Mouse (Mus musculus) liver, postnatal 0 days (tissue): ENCODE results near the gene Prss54. TPM values are rescaled to one million over a fixed set of nuclear protein-coding genes. Genes with fewer than 3 reads are reported as not detected.

Experiments used
- ATAC-seq: fragments of 200-750 bp; cut with Nextera tagmentation; 2 replicates; pipeline ENCODE4 v1.8.0; 2017; ENCODE audit warnings: mild to moderate bottlenecking, moderate library complexity
- DNase-seq: peaks from one replicate; pipeline ENCODE4 v3.0.0-alpha.2; 2016
- H3K27ac ChIP-seq: fragments of 300-500 bp; sonication (generic); 2 replicates; pipeline ENCODE4 v1.5.1; 2014; ENCODE audit warnings: antibody characterized with exemption, moderate library complexity, mild to moderate bottlenecking, low read depth
- H3K27me3 ChIP-seq: fragments of 300-500 bp; sonication (generic); 2 replicates; pipeline ENCODE4 v1.6.1; 2014; ENCODE audit warnings: low read length, control low read depth, mixed read lengths; ENCODE audit not compliant: insufficient read depth
- H3K36me3 ChIP-seq: fragments of 300-500 bp; sonication (generic); replicated peaks from 2 replicates; pipeline ENCODE4 v1.6.1; 2014; ENCODE audit warnings: mild to moderate bottlenecking, control low read depth, low read length, moderate library complexity, mixed read lengths; ENCODE audit not compliant: insufficient read depth
- H3K4me1 ChIP-seq: fragments of 300-500 bp; sonication (generic); 2 replicates; pipeline ENCODE4 v1.6.1; 2014; ENCODE audit warnings: antibody characterized with exemption, mild to moderate bottlenecking, control low read depth; ENCODE audit not compliant: insufficient read depth
- H3K4me2 ChIP-seq: fragments of 300-500 bp; sonication (generic); 2 replicates; pipeline ENCODE4 v1.6.1; 2014; ENCODE audit warnings: low read depth, mild to moderate bottlenecking, low read length, moderate library complexity, mixed read lengths
- H3K4me3 ChIP-seq: fragments of 300-500 bp; sonication (generic); 2 replicates; pipeline ENCODE4 v1.5.1; 2014; ENCODE audit warnings: low read depth, low read length
- H3K9ac ChIP-seq: fragments of 300-500 bp; sonication (generic); replicated peaks from 2 replicates; pipeline ENCODE4 v1.6.1; 2014; ENCODE audit warnings: mild to moderate bottlenecking, moderate library complexity
- H3K9me3 ChIP-seq: fragments of 300-500 bp; sonication (generic); 2 replicates; pipeline ENCODE4 v1.6.1; 2016; ENCODE audit warnings: mild to moderate bottlenecking, control low read depth, low read length, mixed read lengths
- CTCF ChIP-seq: sonication (generic); IDR thresholded peaks from 2 replicates; pipeline ENCODE4 v1.5.1; 2016; ENCODE audit warnings: antibody characterized with exemption, low read depth
- EP300 ChIP-seq: IDR thresholded peaks from 2 replicates; pipeline ENCODE4 v1.6.1; 2016; ENCODE audit warnings: antibody characterized with exemption, low read depth, mild to moderate bottlenecking
- WGBS: fragments of 180-500 bp; shearing (Covaris S2); extraction: QIAGEN DNeasy Blood & Tissue Kit; methylation state at CpG from one replicate; pipeline ENCODE4 v1.1.7; 2014; ENCODE audit not compliant: insufficient replicate concordance; 5-methylcytosine and 5-hydroxymethylcytosine counted together
- polyA plus RNA-seq: library from polyadenylated mRNA; unstranded; fragments of >200 nt; fragmentation: Nextera tagmentation; extraction: Ambion mirVana; gene quantifications from 2 replicates; pipeline ENCODE4 v1.2.1, GENCODE M21; 2015

Gene Prss54
- polyA plus RNA-seq, 1 experiment from 2014 or later = not detected

- no peak for DNase-seq
- no peak for ATAC-seq
- Histone ChIP-seq H3K9ac (no peak overlapping the region), H3K4me1 (no peaks in the 10 kb centered on the region), H3K27ac (no peak overlapping the region), H3K36me3 (no peaks in the 10 kb centered on the region), H3K4me3 (no peak overlapping the region), H3K9me3 (no peaks in the 10 kb centered on the region), H3K4me2 (no peak overlapping the region), H3K27me3 (no peaks in the 10 kb centered on the region)
- WGBS = 77% methylated on average over 6 of the region's 6 CpGs
- TF ChIP-seq EP300 = no peak
- no peak for TF ChIP-seq CTCF
Observed at GRCm38 (mm10) chr8:95566809-95567208, 9.3 kb downstream of the Prss54 start.

- H3K27me3 ChIP-seq = no peaks in the 10 kb centered on the region
- H3K36me3 ChIP-seq = no peaks in the 10 kb centered on the region
- H3K9me3 ChIP-seq = no peaks in the 10 kb centered on the region
- DNase-seq (no peak), ATAC-seq (no peak)
- H3K9ac ChIP-seq = no peak overlapping the region
- no peak overlapping the region for H3K4me2 ChIP-seq
- no peaks in the 10 kb centered on the region for H3K4me1 ChIP-seq
- H3K4me3 ChIP-seq = no peak overlapping the region
- WGBS = 70% methylated on average over 4 of the region's 4 CpGs
- no peak for TF ChIP-seq EP300
- TF ChIP-seq CTCF = no peak
- H3K27ac ChIP-seq = no peak overlapping the region
Observed at GRCm38 (mm10) chr8:95566217-95566616, 9.9 kb downstream of the Prss54 start.

GRCm38 (mm10) chr8:95555963-95556362 is 20.2 kb downstream of the Prss54 start:
- DNase-seq (no peak), ATAC-seq (peak; percentile 72)
- 79% methylated on average over 2 of the region's 2 CpGs for WGBS
- no peak overlapping the region for H3K4me3 ChIP-seq
- TF ChIP-seq EP300 = peak; percentile 65
- no peak for TF ChIP-seq CTCF
- no peaks in the 10 kb centered on the region for H3K36me3 ChIP-seq
- H3K4me2 ChIP-seq = no peak overlapping the region
- H3K27ac ChIP-seq = no peak overlapping the region
- no peaks in the 10 kb centered on the region for H3K4me1 ChIP-seq
- H3K9me3 ChIP-seq = no peaks in the 10 kb centered on the region
- no peaks in the 10 kb centered on the region for H3K27me3 ChIP-seq
- H3K9ac ChIP-seq = no peak overlapping the region

- H3K36me3 ChIP-seq = no peaks in the 10 kb centered on the region
- no peak overlapping the region for H3K4me2 ChIP-seq
- no peak for DNase-seq
- peak; percentile 85 for ATAC-seq
- no peaks in the 10 kb centered on the region for H3K4me1 ChIP-seq
- no peak overlapping the region for H3K4me3 ChIP-seq
- H3K9ac ChIP-seq = no peak overlapping the region
- TF ChIP-seq CTCF (no peak), EP300 (no peak)
- no peaks in the 10 kb centered on the region for H3K27me3 ChIP-seq
- WGBS = 61% methylated on average over 4 of the region's 4 CpGs
- H3K27ac ChIP-seq = no peak overlapping the region
- no peaks in the 10 kb centered on the region for H3K9me3 ChIP-seq
Observed at GRCm38 (mm10) chr8:95551577-95551976, 24.6 kb downstream of the Prss54 start.

GRCm38 (mm10) chr8:95549871-95550829 is 26.0 kb downstream of the Prss54 start:
- H3K27me3 ChIP-seq = no peaks in the 10 kb centered on the region
- 72% methylated on average over 16 of the region's 16 CpGs for WGBS
- H3K4me1 ChIP-seq = no peaks in the 10 kb centered on the region
- H3K27ac ChIP-seq = no peak overlapping the region
- no peaks in the 10 kb centered on the region for H3K9me3 ChIP-seq
- TF ChIP-seq EP300 (no peak), CTCF (no peak)
- ATAC-seq (no peak), DNase-seq (no peak)
- no peak overlapping the region for H3K9ac ChIP-seq
- no peak overlapping the region for H3K4me2 ChIP-seq
- no peak overlapping the region for H3K4me3 ChIP-seq
- no peaks in the 10 kb centered on the region for H3K36me3 ChIP-seq

GRCm38 (mm10) chr8:95547931-95548330 is 28.2 kb downstream of the Prss54 start:
- WGBS = 59% methylated on average over 8 of the region's 8 CpGs
- ATAC-seq (no peak), DNase-seq (no peak)
- H3K36me3 ChIP-seq = no peaks in the 10 kb centered on the region
- no peaks in the 10 kb centered on the region for H3K4me1 ChIP-seq
- H3K27me3 ChIP-seq = no peaks in the 10 kb centered on the region
- no peak overlapping the region for H3K4me3 ChIP-seq
- H3K27ac ChIP-seq = no peak overlapping the region
- no peaks in the 10 kb centered on the region for H3K9me3 ChIP-seq
- H3K9ac ChIP-seq = no peak overlapping the region
- no peak overlapping the region for H3K4me2 ChIP-seq
- TF ChIP-seq EP300 (no peak), CTCF (no peak)
